Mouse (Mus musculus) testis, adult 2 months (tissue): ENCODE measurements around the gene Mrrf.

Source experiments
- CTCF ChIP-seq: fragments of 200-500 bp; IDR thresholded peaks from 2 replicates; pipeline ENCODE4 v1.5.1; 2012; ENCODE audit warnings: low read depth, mild to moderate bottlenecking, inconsistent platforms, low read length, moderate library complexity; ENCODE audit not compliant: control insufficient read depth, insufficient read depth, insufficient replicate concordance
- POLR2A ChIP-seq: fragments of 200-500 bp; IDR thresholded peaks from 2 replicates; pipeline ENCODE4 v1.6.1; 2012; ENCODE audit warnings: low read depth, mild to moderate bottlenecking, inconsistent platforms, low read length, moderate library complexity; ENCODE audit not compliant: control insufficient read depth

DNA sequence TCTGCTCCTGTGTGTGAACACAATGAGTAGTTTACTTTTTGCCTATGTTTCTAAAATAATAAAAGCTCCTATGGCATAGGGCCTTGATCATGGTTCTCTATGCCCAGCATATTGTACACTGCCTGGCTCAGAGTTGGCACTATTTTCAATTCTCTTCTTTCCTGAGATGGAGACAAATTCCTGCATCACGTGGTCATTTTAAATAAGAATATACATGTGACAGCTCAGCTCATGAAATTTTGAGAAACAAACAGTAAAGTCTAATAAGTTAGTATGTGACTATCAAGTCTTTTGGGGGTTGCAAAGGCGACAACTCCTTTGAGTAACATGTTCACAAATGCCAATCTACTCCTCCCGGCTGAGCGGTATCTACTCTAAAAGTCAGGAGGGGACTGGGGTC lies 302 bp upstream of the Mrrf start:
- no peak for TF ChIP-seq CTCF
- TF ChIP-seq POLR2A, result no peak
